Mouse (Mus musculus) ovary, postnatal 36 days (tissue): ENCODE measurements around the gene Defb35.
"Not testable (repeated sequence)": the region's sequence is repeated elsewhere in the genome, so short reads cannot be mapped to it uniquely, and the experiment has no call there.

ENCODE experiments used
- DNase-seq: peaks from one replicate; pipeline ENCODE4 v3.0.0; 2022; ENCODE audit warnings: low spot score, mixed read lengths

Gene Defb35

GRCm38 (mm10) chr8:21938052-21938451, at the start of gene Defb35:
Gene Defb35, plus strand, starts transcription at chr8:21938352.
- DNase-seq = not testable (repeated sequence)

DNA sequence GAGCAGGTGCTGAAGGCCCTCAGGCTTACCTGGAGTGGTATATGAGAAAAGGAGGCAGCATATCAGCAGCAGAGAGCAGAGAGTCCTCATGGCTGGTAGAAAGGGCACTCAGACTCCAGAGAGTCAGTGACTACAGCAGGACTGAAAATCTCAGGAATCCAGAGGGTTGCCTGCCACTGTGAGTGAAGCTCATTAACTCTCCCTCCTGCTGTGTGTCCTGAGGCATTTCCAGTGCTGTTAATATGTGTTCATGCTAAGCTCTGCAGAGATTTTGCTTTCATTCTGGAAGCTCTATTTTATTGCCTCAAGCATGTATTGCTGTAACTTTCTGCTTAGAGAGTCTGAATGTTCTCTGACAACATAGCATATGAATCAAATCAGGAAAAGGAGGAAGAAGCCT, 31.9 kb upstream of the Defb35 start, which contains the start of gene Defb11:
Gene Defb11, minus strand, starts transcription at position 123 of the 400 bp plus-strand sequence.
- DNase-seq = not testable (repeated sequence)

DNA sequence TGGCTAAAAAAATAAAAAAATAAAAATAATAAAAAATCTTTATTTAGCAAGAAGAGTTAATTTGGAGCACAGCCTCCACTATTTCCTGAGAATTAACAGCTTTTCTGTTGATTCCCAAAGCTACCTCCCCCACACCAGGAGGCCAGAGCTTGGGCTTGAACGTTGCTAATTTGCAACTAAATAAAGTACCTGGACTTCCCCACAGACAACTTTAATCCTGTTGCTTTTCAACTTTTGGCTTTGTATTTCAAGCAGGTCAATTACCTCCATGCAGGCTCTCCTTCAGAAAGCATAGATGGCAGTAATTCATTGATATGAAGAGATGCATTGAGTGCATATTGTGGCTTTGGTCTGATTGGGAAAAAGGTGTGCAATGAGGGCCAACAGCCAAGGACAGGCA, 26.2 kb upstream of the Defb35 start:
- no peak for DNase-seq

DNA sequence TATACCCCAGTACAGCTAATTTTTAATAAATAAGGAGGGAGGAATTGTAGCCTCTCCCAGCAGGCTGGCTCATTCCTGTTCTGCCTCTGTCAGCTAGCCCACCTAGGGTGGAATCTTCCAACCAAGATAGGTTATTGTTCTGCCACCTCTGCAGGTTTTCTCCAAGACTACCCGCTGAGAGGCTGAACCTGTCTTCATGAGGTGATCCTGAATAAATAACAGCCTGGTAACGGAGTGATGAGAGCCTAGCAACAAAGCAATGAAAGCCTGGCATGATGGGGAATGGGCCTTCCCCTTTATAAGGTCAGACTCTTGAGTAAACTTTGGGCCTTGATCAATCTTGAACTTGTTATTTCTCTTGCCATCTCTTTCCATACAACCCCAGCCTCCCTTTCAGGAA, 25.6 kb upstream of the Defb35 start:
- no peak for DNase-seq

GRCm38 (mm10) chr8:21915625-21916024, 22.5 kb upstream of the Defb35 start:
- DNase-seq = no peak

DNA sequence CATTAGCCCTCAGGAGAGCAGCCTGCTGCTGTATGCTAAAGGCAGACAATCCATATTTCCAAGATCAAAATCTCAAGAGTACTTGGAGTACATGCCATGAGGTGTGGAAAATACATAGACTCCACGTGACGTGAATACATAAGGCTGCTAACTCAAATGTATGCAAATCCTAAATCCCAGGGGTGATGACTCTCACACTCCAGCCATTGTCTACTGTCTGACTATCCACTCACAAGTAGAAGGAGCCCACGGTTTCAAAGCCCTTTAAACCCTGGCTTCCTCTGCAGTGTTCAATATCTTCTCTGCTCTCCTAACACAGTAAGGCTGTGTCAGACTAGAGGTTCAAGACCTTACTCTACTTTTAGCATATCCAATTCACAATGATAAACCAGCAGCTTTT, 7.4 kb upstream of the Defb35 start:
- not testable (repeated sequence) for DNase-seq

GRCm38 (mm10) chr8:21932610-21933009, 5.5 kb upstream of the Defb35 start, which contains the start of gene Defb15:
Gene Defb15, minus strand, starts transcription at chr8:21932710.
- DNase-seq = no peak

DNA sequence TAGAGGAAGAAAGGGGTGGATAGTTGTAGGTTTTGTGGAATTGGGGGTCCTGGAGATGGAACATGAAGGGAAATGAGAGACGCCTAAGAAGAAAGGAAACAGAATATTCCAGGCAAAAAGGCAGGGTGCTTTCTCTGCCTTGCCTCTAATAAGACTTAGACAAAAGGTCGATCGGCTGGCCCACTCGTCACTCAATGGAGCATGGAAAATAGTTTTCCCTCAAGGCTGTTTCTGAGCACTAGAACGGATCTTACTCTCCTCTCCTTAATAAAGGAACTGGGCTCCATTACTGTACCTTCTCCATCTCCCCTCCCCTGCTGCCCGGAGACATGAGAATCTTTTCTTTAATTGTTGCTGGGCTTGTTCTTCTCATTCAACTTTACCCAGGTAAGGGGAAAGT, 8.3 kb downstream of the Defb35 start, which contains the start of gene Defb13:
Gene Defb13, plus strand, starts transcription at position 301 of the 400 bp plus-strand sequence.
- no peak for DNase-seq

DNA sequence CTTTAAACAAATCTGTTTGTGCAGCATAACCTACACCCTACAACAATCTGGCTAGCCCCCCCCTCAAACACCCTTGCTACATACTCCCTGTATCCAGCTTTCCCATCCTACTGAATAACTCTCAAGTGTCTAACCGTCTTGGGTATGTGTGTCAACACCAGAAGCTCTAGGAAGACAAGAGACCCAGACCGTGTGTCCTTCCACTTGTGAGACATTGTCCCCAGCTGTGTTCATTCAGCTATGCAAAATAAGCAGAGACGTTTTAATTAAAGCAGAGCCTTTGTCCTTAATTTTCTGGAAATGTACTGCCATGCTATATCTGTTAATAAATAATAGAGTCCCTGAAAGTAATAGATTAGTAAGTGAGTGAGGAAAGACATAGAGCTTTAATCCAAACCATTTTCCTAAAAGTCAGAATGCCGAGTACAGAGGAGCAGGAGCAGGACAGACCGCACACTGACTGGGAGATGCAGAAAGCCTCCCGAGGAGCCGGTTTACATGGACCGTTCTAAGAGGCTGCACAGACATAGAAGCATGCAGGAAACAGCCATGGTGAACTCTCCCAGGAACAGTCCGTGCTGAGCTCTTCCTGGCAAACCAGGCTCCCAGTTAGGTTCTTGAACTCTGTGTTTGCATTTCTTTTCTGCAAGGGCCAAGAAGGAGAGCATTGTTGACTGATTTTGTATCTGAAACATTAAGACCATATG, 9.3 kb downstream of the Defb35 start:
- no peak for DNase-seq

- peak; percentile 7 for DNase-seq
These were observed 17.2 kb downstream of the Defb35 start for GRCm38 (mm10) chr8:21955321-21955720.

DNA sequence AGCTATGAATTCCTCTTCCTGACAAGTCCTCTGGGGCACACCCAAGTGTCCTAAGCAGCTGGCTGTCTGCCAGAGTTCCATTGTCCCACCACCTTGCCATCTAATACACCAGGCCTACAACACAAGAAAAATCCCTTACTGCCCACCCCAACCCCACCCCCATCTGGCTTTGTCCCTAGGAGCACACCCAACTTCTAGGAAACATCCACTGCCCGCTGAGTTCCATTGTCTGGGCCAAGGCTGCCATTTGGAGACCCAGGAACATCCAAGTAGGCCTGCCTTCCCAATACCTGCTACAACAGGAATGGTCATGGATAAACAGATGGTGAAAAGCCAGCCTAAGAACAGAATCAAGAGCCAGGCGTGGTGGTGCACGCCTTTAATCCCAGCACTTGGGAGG, 18.2 kb downstream of the Defb35 start:
- no peak for DNase-seq

DNA sequence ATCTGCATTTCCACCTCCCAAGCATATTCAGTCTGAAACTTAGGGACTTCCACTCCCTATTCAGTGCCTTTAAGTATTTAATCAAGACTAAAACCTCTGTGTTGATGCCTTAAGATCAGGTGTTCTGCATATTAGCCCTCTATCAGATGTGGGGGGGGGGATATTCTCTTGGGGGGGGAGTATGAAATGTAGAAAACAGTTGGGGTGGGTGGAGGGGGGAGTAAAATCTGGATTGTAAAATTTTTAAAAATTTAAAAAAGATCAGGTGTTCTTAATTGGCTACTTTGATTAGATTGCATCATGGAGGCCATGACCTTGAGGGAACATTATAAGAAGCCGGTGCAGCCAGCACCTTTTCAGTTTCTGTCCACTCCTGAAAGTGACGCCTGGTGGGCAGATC, 20.3 kb downstream of the Defb35 start, which contains the start of gene Fam90a1a:
Gene Fam90a1a, plus strand, starts transcription at position 301 of the 400 bp plus-strand sequence.
- DNase-seq = no peak

GRCm38 (mm10) chr8:21966646-21967045, 28.5 kb downstream of the Defb35 start:
- DNase-seq = no peak

- no peak for DNase-seq
These were observed 31.3 kb downstream of the Defb35 start, which contains the start of gene Ccdc70 for GRCm38 (mm10) chr8:21969475-21969874. Gene Ccdc70, plus strand, starts transcription at chr8:21969775.

- no peak for DNase-seq
These were observed 40.0 kb downstream of the Defb35 start for GRCm38 (mm10) chr8:21978193-21978592.

DNA sequence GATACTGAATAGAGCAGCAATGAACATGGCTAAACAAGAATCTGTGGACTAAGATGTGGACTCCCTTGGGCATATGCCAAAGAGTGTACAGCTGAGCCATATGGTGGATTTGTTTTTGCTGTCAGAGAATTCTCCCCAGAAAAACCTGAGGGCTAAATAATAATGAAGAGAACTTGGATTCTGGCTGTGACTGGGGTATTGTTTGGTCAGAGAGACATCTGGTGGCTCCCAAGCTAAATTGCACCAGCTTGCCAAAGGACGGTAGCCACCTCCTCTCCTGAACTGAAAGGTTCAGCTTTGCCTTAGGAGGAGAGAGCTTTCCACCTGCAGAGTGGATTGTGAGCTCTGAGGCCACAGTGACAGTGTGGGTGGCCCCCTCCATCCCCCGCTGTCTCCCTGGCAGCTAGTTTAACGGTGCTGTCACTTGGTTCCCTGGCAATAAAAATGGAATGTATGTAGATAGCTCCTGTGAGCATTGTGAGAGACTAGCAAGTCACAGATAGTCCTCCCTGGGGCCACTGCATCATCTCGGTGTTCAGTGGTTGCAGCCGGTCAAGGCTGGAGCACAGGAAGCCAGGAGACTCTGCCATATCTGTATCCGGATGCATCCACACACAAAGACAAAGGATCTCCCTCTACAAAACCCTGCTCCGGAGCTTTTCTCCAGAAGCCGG, 43.6 kb downstream of the Defb35 start:
- DNase-seq = no peak
